Mouse (Mus musculus): ENCODE results near the gene Vash2. TPM values are rescaled to one million over a fixed set of nuclear protein-coding genes. Genes with fewer than 3 reads are reported as not detected.
"Not testable (repeated sequence)": the region's sequence is repeated elsewhere in the genome, so short reads cannot be mapped to it uniquely, and the experiment has no call there.

Vash2 gene
- polyA plus RNA-seq, 1 experiment = 1.9 TPM

DNA sequence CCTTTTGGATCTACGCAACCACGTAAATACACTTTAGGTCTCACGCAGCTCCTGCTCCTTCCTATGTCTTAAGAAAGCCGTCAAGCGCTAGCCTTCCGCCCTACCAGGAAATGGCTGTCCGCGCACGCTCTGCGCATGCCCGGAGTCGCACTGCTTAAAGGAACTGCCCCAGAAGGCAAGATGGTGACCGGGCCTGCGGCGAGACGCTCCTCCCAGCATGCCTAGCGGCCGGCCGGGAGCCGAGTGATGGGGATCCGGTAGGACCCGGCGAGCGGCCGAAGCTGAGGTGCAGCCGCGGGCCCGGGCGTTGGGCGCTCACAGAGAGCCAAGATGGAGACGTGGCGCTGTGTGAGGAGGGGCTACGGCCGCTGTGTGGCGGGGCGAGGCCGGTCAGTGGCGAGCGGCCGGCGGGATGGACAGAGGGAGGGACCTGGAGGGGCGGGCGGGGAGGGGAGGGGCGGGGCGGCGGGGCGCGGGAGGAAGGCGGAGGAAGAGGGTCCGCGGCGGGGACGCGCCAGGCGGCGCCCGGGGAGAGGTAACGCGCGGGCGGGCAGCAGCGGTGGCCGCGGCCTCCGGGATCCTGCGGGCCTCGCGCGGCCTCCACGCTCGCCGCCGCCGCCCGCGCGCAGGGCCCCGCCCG lies 50.6 kb downstream of the Vash2 start:
- H3K27ac ChIP-seq (ENCODE audit: insufficient read depth, low read length) = peak overlapping the region; percentile 96
- H3K4me1 ChIP-seq (ENCODE audit: control insufficient read depth, insufficient read depth, low read length) = peaks cover 4% of the 10 kb centered on the region; the same call in 1 of the 2 replicates
- peak; percentile 90 for TF ChIP-seq POLR2A (IDR thresholded peaks at IDR 0.05; ENCODE audit: extremely low read depth, insufficient read depth, low read length)
- TF ChIP-seq CTCF (IDR thresholded peaks at IDR 0.05; ENCODE audit: extremely low read depth, insufficient read depth, low read length) = no peak
- peak overlapping the region; percentile 96 for H3K4me3 ChIP-seq (ENCODE audit: insufficient read depth, low read length)

DNA sequence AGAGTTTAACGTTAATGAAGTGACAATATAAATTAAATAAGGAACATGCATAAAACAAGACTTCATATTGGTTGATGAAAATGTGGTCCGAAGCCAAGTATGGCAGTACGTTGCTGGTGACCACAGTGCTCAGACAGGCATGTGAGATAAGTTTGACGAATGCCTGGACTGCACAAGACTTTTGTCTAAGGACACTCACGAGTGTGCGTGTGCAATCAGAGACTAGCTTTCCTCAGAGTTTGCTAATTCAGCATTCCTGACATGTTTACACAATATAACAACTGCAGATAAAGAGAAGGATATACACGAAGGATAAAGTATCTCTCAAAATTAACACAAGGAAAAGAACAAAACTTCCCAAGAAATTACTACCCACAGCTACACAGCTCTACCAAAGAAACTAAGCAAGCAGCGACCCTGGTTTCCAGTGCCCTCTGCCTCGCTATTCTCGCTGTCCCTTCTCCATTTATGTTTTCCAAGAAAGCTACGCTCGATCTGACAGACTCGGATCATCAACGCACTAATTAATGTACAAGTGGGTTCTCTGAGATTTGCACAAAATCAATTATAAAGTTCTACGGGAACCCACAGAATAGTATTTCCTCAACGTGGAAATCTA lies 51.2 kb downstream of the Vash2 start:
- peak overlapping the region; percentile 96 for H3K4me3 ChIP-seq (ENCODE audit: insufficient read depth, low read length)
- peaks cover 4% of the 10 kb centered on the region; the same call in 1 of the 2 replicates for H3K4me1 ChIP-seq (ENCODE audit: control insufficient read depth, insufficient read depth, low read length)
- H3K27ac ChIP-seq (ENCODE audit: insufficient read depth, low read length) = no peak overlapping the region
- TF ChIP-seq CTCF (IDR thresholded peaks at IDR 0.05; ENCODE audit: extremely low read depth, insufficient read depth, low read length) (no peak), POLR2A (IDR thresholded peaks at IDR 0.05; ENCODE audit: extremely low read depth, insufficient read depth, low read length) (no peak)

DNA sequence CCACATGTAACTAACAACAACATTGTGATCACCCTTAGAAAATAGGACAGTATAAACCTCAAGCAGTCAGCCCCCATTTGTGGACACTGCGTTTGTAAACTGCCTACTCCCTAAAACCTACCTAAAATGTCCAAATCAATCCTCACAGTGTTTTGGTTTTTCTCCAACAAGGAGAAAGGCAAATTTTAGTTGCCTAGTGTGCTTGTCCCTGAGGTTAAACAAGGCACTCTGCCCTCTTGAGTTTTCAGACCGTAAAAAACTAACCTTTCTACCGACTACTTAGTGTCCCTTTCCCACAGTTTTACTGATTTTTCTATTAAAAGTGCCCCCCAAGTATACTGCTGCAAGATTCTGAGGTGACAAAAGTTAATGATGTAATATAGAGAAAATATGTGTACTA lies 51.8 kb downstream of the Vash2 start:
- Histone ChIP-seq H3K4me3 (ENCODE audit: insufficient read depth, low read length) (peak overlapping the region; percentile 96; the same call in 1 of the 2 replicates), H3K4me1 (ENCODE audit: control insufficient read depth, insufficient read depth, low read length) (peaks cover 4% of the 10 kb centered on the region; the same call in 1 of the 2 replicates), H3K27ac (ENCODE audit: insufficient read depth, low read length) (no peak overlapping the region)
- TF ChIP-seq CTCF (IDR thresholded peaks at IDR 0.05; ENCODE audit: extremely low read depth, insufficient read depth, low read length) (no peak), POLR2A (IDR thresholded peaks at IDR 0.05; ENCODE audit: extremely low read depth, insufficient read depth, low read length) (no peak)

DNA sequence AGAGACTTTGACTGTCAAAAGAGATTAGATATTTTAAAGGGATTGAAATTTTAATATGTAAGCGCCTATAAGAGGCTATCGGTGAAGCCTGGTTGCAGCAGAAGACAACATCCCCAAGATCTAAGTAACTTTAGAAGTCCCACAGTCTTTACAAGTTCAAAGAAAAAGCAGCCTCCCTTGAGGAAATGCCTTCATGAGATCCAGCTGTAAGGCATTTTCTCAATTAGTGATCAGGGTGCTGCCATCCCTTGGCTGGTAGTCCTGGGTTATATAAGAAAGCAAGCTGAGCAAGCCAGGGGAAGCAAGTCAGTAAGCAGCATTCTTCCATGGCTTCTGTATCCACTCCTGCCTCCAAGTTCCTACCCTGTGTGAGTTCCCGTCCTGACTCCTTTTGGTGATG lies 54.3 kb downstream of the Vash2 start, which contains the start of gene Angel2:
Gene Angel2 (plus strand): TSS at position 301 of the 400 bp plus-strand sequence.
- H3K27ac ChIP-seq (ENCODE audit: insufficient read depth, low read length); H3K4me3 ChIP-seq (ENCODE audit: insufficient read depth, low read length); H3K4me1 ChIP-seq (ENCODE audit: control insufficient read depth, insufficient read depth, low read length): not testable (repeated sequence)

DNA sequence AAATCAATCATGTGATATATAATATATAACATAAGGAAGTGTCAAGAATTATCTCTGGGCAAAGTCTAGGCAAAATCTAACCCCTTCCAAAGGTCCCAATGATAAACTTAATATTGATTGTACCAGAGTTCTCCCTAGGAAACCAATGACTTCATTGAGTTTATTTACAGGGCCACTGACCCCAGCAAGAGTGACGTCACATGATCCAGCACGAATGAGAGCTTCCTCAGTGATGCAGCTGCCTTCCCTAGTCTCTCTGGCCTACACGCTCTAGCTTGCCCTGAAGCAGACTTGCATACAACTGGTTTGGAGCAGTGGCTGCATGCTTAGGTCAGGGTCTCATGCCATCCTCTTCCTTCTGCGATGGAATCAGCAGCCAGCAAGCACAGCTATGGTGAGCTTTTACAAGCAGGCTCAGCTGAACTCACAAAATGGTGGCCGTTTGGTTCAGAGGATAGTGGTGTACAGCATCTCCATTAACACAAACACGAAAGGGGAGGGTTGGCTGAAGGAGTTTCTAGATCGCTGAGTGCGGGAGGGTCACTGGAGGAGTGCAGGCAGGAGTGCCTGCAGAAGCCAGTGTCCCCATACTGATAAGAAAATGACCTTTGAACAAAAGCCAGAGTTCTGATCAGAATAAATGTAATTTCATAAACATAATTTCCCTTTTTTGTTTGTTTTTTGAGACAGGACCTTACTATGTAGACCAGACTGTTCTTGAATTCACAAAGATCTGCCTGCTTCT lies 59.2 kb downstream of the Vash2 start:
- Histone ChIP-seq H3K4me3 (ENCODE audit: insufficient read depth, low read length) (no peak overlapping the region), H3K27ac (ENCODE audit: insufficient read depth, low read length) (no peak overlapping the region), H3K4me1 (ENCODE audit: control insufficient read depth, insufficient read depth, low read length) (peaks cover 3% of the 10 kb centered on the region)
- TF ChIP-seq CTCF (IDR thresholded peaks at IDR 0.05; ENCODE audit: extremely low read depth, insufficient read depth, low read length) (no peak), POLR2A (IDR thresholded peaks at IDR 0.05; ENCODE audit: extremely low read depth, insufficient read depth, low read length) (no peak)

DNA sequence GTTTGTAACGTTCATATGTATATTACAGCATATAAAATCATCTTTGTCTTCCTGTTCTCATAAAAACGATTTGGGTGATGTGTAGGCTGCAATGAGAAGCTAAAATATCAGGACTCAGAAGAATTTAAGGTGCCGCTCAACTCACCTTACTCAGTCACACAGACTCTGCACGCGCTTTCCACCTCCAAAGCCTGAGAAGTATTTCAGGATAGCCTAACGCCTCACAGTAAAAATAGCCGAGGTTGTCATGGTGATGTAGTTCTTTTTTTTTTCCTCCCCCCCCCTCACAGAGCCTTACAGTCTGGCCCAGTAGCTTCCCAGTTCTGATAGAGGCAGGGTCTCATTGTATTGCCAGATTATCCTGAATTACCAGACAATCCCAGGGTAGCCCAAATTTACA lies 60.2 kb downstream of the Vash2 start:
- Histone ChIP-seq H3K27ac (ENCODE audit: insufficient read depth, low read length) (peak overlapping the region; percentile 83), H3K4me1 (ENCODE audit: control insufficient read depth, insufficient read depth, low read length) (peaks cover 3% of the 10 kb centered on the region), H3K4me3 (ENCODE audit: insufficient read depth, low read length) (no peak overlapping the region)
- TF ChIP-seq POLR2A (IDR thresholded peaks at IDR 0.05; ENCODE audit: extremely low read depth, insufficient read depth, low read length) (no peak), CTCF (IDR thresholded peaks at IDR 0.05; ENCODE audit: extremely low read depth, insufficient read depth, low read length) (no peak)

DNA sequence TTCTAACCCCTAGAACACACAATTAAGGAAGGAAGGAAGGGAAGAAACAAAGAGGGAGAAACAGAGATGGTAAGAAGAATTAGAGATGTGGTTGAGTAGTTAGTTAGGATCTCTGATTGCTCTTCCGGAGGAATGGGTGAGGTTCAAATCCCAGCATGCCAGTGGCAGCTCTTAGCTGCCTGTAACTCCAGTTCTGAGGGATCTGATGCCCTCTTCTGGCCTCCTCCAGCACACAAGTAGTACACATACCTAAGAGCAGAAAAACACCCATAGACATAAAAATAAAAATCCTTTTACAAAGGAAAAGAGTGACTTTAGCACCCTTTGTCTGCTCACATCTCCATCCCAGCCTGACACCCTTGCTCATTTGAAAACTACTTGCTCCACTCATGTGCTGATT lies 66.5 kb downstream of the Vash2 start:
- Histone ChIP-seq H3K4me3 (ENCODE audit: insufficient read depth, low read length) (no peak overlapping the region), H3K4me1 (ENCODE audit: control insufficient read depth, insufficient read depth, low read length) (peaks cover 4% of the 10 kb centered on the region; the same call in 1 of the 2 replicates), H3K27ac (ENCODE audit: insufficient read depth, low read length) (no peak overlapping the region)
- TF ChIP-seq POLR2A (IDR thresholded peaks at IDR 0.05; ENCODE audit: extremely low read depth, insufficient read depth, low read length) (no peak), CTCF (IDR thresholded peaks at IDR 0.05; ENCODE audit: extremely low read depth, insufficient read depth, low read length) (no peak)

DNA sequence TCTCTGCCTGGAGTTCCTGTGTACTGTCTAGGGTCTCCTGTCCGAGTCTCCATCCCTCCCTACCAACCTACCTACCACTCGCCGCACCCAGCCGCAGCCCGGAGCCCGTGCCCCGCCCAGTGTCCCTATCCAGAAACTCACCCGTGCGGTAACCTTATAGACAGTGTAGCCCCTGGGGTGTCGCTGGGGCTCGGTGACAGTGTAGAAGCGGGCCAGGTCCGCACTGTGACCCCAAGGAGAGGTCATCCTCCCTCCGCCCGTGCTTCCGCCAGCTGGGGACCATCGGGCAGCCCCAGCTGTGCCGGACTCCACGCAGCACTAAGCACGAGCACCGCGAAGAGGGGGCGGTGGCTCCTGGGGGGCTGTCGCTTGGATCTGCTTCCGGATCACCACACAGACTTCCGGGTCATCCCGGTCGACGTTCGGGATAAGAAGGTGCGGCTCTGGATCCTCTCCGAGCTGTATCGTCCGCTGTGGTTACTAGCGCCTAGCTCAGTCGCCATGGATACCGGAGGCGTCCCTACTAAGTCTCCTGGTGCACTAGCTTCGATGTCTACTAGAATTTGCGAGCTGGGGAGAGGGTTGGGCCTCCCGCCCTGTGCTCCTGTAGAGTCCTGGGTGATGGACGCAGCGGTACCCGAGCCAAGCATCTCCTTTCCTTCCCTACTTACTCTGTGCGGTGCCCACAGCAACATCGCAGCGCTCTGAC lies 67.5 kb downstream of the Vash2 start, which contains the start of gene Rps6kc1:
Gene Rps6kc1 (minus strand): TSS at position 356 of the 709 bp plus-strand sequence.
- TF ChIP-seq CTCF (IDR thresholded peaks at IDR 0.05; ENCODE audit: extremely low read depth, insufficient read depth, low read length) = no peak
- peak; percentile 88 for TF ChIP-seq POLR2A (IDR thresholded peaks at IDR 0.05; ENCODE audit: extremely low read depth, insufficient read depth, low read length)
- Histone ChIP-seq H3K4me3 (ENCODE audit: insufficient read depth, low read length) (peak within 1 kb of the TSS; percentile 50), H3K4me1 (ENCODE audit: control insufficient read depth, insufficient read depth, low read length) (peaks cover 4% of the 10 kb centered on the region; the same call in 1 of the 2 replicates), H3K27ac (ENCODE audit: insufficient read depth, low read length) (peak within 1 kb of the TSS; percentile 6; the same call in 1 of the 2 replicates)

DNA sequence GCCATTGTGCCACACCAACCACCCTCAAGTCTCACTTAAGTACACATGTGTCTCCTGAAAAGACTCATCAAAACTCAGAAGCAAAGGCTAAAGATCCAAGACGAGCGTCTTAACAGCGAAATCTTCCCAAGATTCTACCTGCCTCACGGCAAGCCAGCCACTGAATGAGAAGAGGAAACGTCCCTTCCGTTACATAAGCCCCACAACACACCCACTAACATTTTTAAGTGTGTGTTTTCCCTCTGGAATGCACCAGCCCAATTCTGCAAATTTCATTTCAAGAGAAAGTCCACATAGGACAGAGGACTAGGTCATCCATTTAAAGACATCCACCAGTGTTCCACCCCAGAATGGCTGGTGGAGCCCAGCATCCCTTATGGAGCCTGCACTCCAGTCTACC lies 68.3 kb downstream of the Vash2 start:
- H3K4me3 ChIP-seq (ENCODE audit: insufficient read depth, low read length) = peak overlapping the region; percentile 50
- no peak for TF ChIP-seq POLR2A (IDR thresholded peaks at IDR 0.05; ENCODE audit: extremely low read depth, insufficient read depth, low read length)
- no peak for TF ChIP-seq CTCF (IDR thresholded peaks at IDR 0.05; ENCODE audit: extremely low read depth, insufficient read depth, low read length)
- peak overlapping the region; percentile 6; the same call in 1 of the 2 replicates for H3K27ac ChIP-seq (ENCODE audit: insufficient read depth, low read length)
- peaks cover 4% of the 10 kb centered on the region; the same call in 1 of the 2 replicates for H3K4me1 ChIP-seq (ENCODE audit: control insufficient read depth, insufficient read depth, low read length)
